Mouse (Mus musculus): Measurements from ENCODE around the gene Ttc30a2. TPM values are rescaled to one million over a fixed set of nuclear protein-coding genes. Genes with fewer than 3 reads are reported as not detected.

Ttc30a2 gene
- total and polyA plus RNA-seq, 2 experiments = 0.09 to 0.18 TPM

DNA sequence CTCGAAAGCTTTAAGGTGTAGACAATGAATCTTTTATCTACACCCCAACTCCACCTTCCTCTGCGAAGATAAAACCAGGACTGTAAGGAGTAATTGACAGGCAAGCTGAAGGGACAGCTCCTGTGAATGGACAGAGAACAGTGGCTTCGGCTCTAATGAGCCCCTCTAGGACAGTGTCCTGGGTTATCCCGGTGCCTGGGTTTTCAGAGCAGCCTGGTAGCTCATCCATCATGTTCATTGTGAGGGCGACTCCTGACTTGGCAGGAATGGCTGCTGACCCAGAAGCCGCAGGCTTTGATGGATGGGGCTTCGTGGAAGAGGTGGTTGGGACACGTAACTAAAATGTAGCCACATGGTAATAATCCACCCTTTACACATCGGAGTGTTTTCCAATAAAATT lies 24.9 kb upstream of the Ttc30a2 start:
- 81% methylated on average over 9 of the region's 9 CpGs for WGBS
- no peak overlapping the region for H3K4me3 ChIP-seq (ENCODE audit: insufficient read depth, low read depth, low read length)

DNA sequence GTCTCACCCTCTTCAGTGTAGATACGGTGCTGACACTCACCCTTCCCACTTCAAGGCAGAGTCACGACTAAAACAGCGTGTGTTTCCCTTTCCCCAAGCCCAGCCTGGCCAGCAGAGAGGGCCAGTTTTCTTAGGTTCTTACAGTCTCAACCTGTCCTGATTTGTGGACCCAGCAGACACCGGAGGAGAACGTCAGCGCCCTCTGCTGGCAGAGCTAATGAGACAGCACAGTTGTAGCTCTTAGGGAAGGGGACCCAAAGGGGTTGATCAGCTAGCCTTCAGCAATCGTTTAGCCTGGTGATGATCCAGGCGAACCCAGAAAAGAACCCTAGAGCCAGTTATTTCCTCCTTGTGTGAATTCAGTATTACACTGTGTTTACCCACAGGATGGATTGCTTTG lies 23.4 kb upstream of the Ttc30a2 start:
- DNase-seq (ENCODE audit: extremely low read depth, low read depth, low spot score) = peak; percentile 57
- H3K9ac ChIP-seq (ENCODE audit: low read depth, low read length) = no peak overlapping the region
- H3K27me3 ChIP-seq (ENCODE audit: control insufficient read depth, insufficient read depth, low read length) = no peaks in the 10 kb centered on the region
- TF ChIP-seq CTCF (IDR thresholded peaks at IDR 0.05; ENCODE audit: low read depth, low read length) = peak; percentile 94
- no peak for TF ChIP-seq POLR2A (IDR thresholded peaks at IDR 0.05; ENCODE audit: extremely low read depth, insufficient read depth, low read length)
- no peak overlapping the region for H3K27ac ChIP-seq (replicated peaks; ENCODE audit: insufficient read depth, low read depth, low read length)
- WGBS = 22% methylated on average over 8 of the region's 8 CpGs
- H3K79me2 ChIP-seq (ENCODE audit: control insufficient read depth, insufficient read depth, low read length) = no peaks in the 10 kb centered on the region
- H3K36me3 ChIP-seq (ENCODE audit: control insufficient read depth, insufficient read depth, low read length) = no peaks in the 10 kb centered on the region
- H3K4me1 ChIP-seq (ENCODE audit: control insufficient read depth, insufficient read depth, low read length) = peaks cover 5% of the 10 kb centered on the region; the same call in 1 of the 2 replicates
- no peak overlapping the region for H3K4me3 ChIP-seq (ENCODE audit: insufficient read depth, low read depth, low read length)

More for the DNA sequence above, 24.9 kb upstream of the Ttc30a2 start:
- no peak for TF ChIP-seq CTCF (IDR thresholded peaks at IDR 0.05; ENCODE audit: low read depth, low read length)
- TF ChIP-seq POLR2A (IDR thresholded peaks at IDR 0.05; ENCODE audit: extremely low read depth, insufficient read depth, low read length) = no peak
- Histone ChIP-seq H3K4me1 (ENCODE audit: control insufficient read depth, insufficient read depth, low read length) (peaks cover 5% of the 10 kb centered on the region; the same call in 1 of the 2 replicates), H3K27ac (replicated peaks; ENCODE audit: insufficient read depth, low read depth, low read length) (no peak overlapping the region), H3K79me2 (ENCODE audit: control insufficient read depth, insufficient read depth, low read length) (no peaks in the 10 kb centered on the region), H3K9ac (ENCODE audit: low read depth, low read length) (no peak overlapping the region), H3K36me3 (ENCODE audit: control insufficient read depth, insufficient read depth, low read length) (no peaks in the 10 kb centered on the region), H3K27me3 (ENCODE audit: control insufficient read depth, insufficient read depth, low read length) (no peaks in the 10 kb centered on the region)
- DNase-seq (ENCODE audit: extremely low read depth, low read depth, low spot score) = no peak

DNA sequence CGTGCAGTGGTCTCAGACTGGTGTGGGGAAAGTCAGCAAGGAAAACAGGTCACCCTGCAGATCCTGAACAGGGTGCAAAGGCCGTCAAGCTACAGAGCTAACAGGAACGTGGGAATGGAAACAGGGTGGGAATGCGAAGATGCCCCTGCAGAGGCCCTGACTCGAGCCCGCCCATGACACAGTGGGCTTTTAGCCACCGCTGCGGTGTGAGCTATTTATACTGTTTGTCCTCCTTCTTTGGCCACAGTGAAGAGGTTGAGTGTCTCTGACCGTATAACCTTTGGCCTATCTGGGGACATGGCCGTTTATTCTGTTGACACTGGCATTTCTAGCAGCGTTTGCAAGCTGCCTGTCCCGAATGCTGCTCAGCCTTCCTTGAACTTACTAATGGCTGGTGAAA lies 21.7 kb upstream of the Ttc30a2 start:
- Histone ChIP-seq H3K79me2 (ENCODE audit: control insufficient read depth, insufficient read depth, low read length) (no peaks in the 10 kb centered on the region), H3K4me1 (ENCODE audit: control insufficient read depth, insufficient read depth, low read length) (peaks cover 5% of the 10 kb centered on the region; the same call in 1 of the 2 replicates), H3K36me3 (ENCODE audit: control insufficient read depth, insufficient read depth, low read length) (no peaks in the 10 kb centered on the region), H3K27ac (replicated peaks; ENCODE audit: insufficient read depth, low read depth, low read length) (no peak overlapping the region), H3K9ac (ENCODE audit: low read depth, low read length) (no peak overlapping the region), H3K27me3 (ENCODE audit: control insufficient read depth, insufficient read depth, low read length) (no peaks in the 10 kb centered on the region), H3K4me3 (ENCODE audit: insufficient read depth, low read depth, low read length) (no peak overlapping the region)
- WGBS = 16% methylated on average over 12 of the region's 12 CpGs
- TF ChIP-seq CTCF (IDR thresholded peaks at IDR 0.05; ENCODE audit: low read depth, low read length) (no peak), POLR2A (IDR thresholded peaks at IDR 0.05; ENCODE audit: extremely low read depth, insufficient read depth, low read length) (no peak)
- DNase-seq (ENCODE audit: extremely low read depth, low read depth, low spot score) = peak; percentile 92

DNA sequence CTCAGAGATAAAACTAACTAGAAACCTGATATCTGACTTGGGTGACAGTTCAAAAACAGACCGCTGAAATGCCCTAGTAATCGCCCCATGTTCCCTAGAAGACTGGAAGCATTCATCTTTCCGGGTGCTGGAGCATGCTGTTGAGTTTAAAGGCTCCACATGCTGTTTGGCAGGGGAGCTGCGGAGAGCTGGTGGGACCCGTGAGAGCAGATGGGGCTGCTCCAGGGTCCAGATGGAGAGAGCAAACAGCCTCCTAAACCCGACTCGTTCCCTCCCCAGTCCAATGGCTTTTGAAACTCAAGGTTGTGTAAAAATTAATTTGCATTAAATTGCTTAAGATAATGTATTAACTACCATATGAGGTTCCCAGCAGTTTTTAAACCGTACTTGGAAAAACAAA lies 20.7 kb upstream of the Ttc30a2 start:
- H3K27ac ChIP-seq (replicated peaks; ENCODE audit: insufficient read depth, low read depth, low read length) = no peak overlapping the region
- H3K36me3 ChIP-seq (ENCODE audit: control insufficient read depth, insufficient read depth, low read length) = no peaks in the 10 kb centered on the region
- H3K4me3 ChIP-seq (ENCODE audit: insufficient read depth, low read depth, low read length) = no peak overlapping the region
- peaks cover 5% of the 10 kb centered on the region; the same call in 1 of the 2 replicates for H3K4me1 ChIP-seq (ENCODE audit: control insufficient read depth, insufficient read depth, low read length)
- DNase-seq (ENCODE audit: extremely low read depth, low read depth, low spot score) = no peak
- WGBS = 49% methylated on average over 8 of the region's 8 CpGs
- H3K27me3 ChIP-seq (ENCODE audit: control insufficient read depth, insufficient read depth, low read length) = no peaks in the 10 kb centered on the region
- H3K79me2 ChIP-seq (ENCODE audit: control insufficient read depth, insufficient read depth, low read length) = no peaks in the 10 kb centered on the region
- no peak overlapping the region for H3K9ac ChIP-seq (ENCODE audit: low read depth, low read length)
- TF ChIP-seq CTCF (IDR thresholded peaks at IDR 0.05; ENCODE audit: low read depth, low read length) = no peak
- TF ChIP-seq POLR2A (IDR thresholded peaks at IDR 0.05; ENCODE audit: extremely low read depth, insufficient read depth, low read length) = no peak

DNA sequence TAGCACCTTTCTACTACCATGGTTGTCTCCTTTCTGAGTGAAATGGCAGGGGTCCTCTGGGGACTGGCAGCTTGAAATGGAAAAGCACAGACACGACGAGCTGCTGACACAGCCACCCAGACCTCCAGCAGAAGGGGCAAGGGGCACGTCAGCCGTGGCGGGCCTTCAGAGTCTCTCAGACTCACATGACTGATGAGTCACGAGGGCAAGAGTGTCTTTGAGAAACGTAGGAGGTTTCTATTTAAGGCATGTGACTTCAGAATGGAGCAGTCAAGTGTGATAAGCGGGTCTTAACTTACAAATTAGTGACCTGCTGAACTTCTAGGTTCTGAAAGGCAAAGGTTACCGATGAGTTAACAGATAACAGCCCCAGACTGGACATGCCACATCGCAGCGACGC lies 19.8 kb upstream of the Ttc30a2 start:
- Histone ChIP-seq H3K27me3 (ENCODE audit: control insufficient read depth, insufficient read depth, low read length) (no peaks in the 10 kb centered on the region), H3K9ac (ENCODE audit: low read depth, low read length) (no peak overlapping the region), H3K79me2 (ENCODE audit: control insufficient read depth, insufficient read depth, low read length) (no peaks in the 10 kb centered on the region), H3K4me3 (ENCODE audit: insufficient read depth, low read depth, low read length) (no peak overlapping the region), H3K36me3 (ENCODE audit: control insufficient read depth, insufficient read depth, low read length) (no peaks in the 10 kb centered on the region), H3K27ac (replicated peaks; ENCODE audit: insufficient read depth, low read depth, low read length) (no peak overlapping the region), H3K4me1 (ENCODE audit: control insufficient read depth, insufficient read depth, low read length) (peaks cover 5% of the 10 kb centered on the region; the same call in 1 of the 2 replicates)
- DNase-seq (ENCODE audit: extremely low read depth, low read depth, low spot score) = peak; percentile 24
- TF ChIP-seq POLR2A (IDR thresholded peaks at IDR 0.05; ENCODE audit: extremely low read depth, insufficient read depth, low read length) = no peak
- TF ChIP-seq CTCF (IDR thresholded peaks at IDR 0.05; ENCODE audit: low read depth, low read length) = no peak
- 40% methylated on average over 12 of the region's 12 CpGs for WGBS

DNA sequence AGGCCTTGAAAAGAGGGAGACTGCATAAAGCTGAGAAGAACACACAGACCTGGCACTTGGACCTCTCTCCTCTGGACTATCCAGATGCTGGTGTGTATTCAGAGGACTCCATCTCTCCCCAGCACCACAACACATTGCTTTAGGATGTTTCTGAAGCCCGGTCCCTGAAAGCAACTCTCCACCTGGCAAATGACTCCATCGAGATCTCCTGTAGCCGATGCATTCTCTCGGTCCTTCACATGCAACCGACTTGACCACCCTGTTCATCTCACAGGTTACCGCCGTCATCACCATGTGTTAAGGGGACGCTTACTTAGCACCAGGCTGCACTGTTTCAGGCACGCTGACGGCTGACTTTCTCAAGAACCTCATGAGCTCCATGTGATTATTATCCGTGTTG lies 16.9 kb upstream of the Ttc30a2 start:
- Histone ChIP-seq H3K27ac (replicated peaks; ENCODE audit: insufficient read depth, low read depth, low read length) (no peak overlapping the region), H3K4me3 (ENCODE audit: insufficient read depth, low read depth, low read length) (no peak overlapping the region), H3K36me3 (ENCODE audit: control insufficient read depth, insufficient read depth, low read length) (no peaks in the 10 kb centered on the region), H3K9ac (ENCODE audit: low read depth, low read length) (no peak overlapping the region), H3K27me3 (ENCODE audit: control insufficient read depth, insufficient read depth, low read length) (no peaks in the 10 kb centered on the region), H3K79me2 (ENCODE audit: control insufficient read depth, insufficient read depth, low read length) (no peaks in the 10 kb centered on the region), H3K4me1 (ENCODE audit: control insufficient read depth, insufficient read depth, low read length) (peaks cover 5% of the 10 kb centered on the region; the same call in 1 of the 2 replicates)
- no peak for DNase-seq (ENCODE audit: extremely low read depth, low read depth, low spot score)
- 93% methylated on average over 11 of the region's 11 CpGs for WGBS
- TF ChIP-seq POLR2A (IDR thresholded peaks at IDR 0.05; ENCODE audit: extremely low read depth, insufficient read depth, low read length) (no peak), CTCF (IDR thresholded peaks at IDR 0.05; ENCODE audit: low read depth, low read length) (no peak)

Data from liver, adult 2 months (tissue).